Mouse (Mus musculus): ENCODE results near the gene P3h1.
"Not testable (repeated sequence)": the region's sequence is repeated elsewhere in the genome, so short reads cannot be mapped to it uniquely, and the experiment has no call there.

Gene P3h1

DNA sequence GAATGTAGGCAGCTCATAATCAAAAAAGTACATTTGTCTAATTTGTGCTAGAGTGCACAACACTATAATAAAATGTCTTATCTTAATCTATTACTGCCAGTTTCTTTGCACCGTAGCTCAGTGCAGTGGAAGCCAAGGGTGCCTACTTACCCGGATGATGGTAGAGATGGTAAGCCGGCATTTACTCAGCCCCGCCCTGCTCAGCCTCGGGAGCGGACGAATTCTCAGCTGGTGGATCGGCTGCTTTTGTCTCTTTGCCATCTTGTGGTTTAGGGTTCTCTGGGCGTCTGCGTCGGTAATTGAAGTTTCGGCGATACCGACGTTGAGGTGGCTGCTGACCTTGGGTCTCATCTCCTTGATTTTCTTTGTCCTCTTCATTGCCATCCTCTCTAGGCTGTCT, 46.1 kb downstream of the P3h1 start:
- DNase-seq: not testable (repeated sequence)

- no peak for DNase-seq
Observed at GRCm38 (mm10) chr4:119284861-119285260, 52.1 kb downstream of the P3h1 start.

GRCm38 (mm10) chr4:119285336-119285735, 52.6 kb downstream of the P3h1 start:
- DNase-seq: no peak

- DNase-seq: no peak
Observed at GRCm38 (mm10) chr4:119291921-119292320, 59.2 kb downstream of the P3h1 start.

- peak; percentile 15 for DNase-seq
Observed at GRCm38 (mm10) chr4:119292771-119293573, 60.3 kb downstream of the P3h1 start.

DNA sequence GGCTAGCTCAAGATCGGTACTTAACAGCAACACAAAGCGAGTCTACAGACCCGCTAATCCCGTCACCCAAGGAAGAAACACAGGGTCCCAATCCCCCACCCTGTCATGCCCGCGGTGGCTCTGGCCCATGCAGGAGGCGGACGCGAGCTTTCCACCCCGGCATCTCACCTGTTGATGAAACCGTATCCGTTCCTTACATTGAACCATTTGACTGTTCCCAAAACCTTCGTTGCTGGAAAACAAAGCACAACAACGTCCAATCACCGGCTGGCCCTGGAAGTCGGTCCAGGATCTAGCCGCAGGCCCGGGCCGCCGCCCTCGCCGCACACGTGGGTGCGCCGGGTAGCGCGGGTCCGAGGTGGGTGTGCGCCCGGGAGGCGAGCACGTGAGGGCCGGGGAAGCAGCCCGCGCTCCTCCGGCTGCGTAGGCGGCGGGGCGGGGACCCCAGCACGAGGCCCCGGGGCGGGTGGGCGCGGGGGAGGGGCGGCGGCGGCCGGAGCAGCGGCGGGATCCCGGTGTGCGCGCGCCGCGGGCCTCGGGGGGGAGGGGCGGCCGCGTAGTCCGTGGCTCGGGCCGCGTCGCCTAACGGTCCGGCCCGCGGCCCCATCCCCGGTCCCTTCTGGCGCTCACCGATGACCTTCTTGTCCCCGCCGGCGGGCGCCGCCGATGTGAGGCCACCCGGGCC, 61.0 kb downstream of the P3h1 start:
- DNase-seq: peak; percentile 26

GRCm38 (mm10) chr4:119294415-119295133, 61.9 kb downstream of the P3h1 start, which contains the start of gene Ybx1:
Ybx1 (minus strand) TSS chr4:119294604.
- DNase-seq: peak; percentile 100

DNA sequence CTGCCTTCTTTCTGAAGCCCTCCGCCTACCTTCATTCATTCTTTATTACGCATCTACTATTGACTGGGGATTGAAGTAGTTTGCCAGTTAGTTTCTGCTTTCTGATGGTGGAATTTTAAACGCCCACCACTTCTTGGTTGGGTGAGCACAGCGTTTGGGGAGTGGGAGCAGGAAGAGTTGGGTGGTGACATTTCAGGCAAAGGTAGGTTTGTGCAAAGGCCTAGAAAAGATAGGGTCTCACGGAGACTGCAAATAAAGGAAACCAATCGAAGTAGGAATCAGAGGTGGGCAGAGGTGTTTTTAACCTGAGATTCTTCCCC, 62.4 kb downstream of the P3h1 start:
- DNase-seq: no peak

- no peak for DNase-seq
Observed at GRCm38 (mm10) chr4:119297361-119297760, 64.6 kb downstream of the P3h1 start.

Measured in cerebellum, adult 8-10 months (tissue).